Mouse (Mus musculus): Measurements from ENCODE around the gene Plekhm2. TPM values are rescaled to one million over a fixed set of nuclear protein-coding genes. Genes with fewer than 3 reads are reported as not detected.

Plekhm2 gene
- total RNA-seq, 2 experiments from 2014 or later: 62.9 to 70.8 TPM

- no peak for DNase-seq (ENCODE audit: low spot score in 2 of 2)
Observed at GRCm38 (mm10) chr4:141576404-141576803, 88.3 kb downstream of the Plekhm2 start.

Other genes starting within 250 kb of the Plekhm2 start
- gene Clcnkb, start 248.9 kb downstream of the Plekhm2 start, total RNA-seq (2021): not detected
- under 1 TPM; 0.20 to 0.86 TPM for gene Hspb7, start 244.1 kb downstream of the Plekhm2 start, total RNA-seq (2021)
- under 1 TPM in 1 of 2 experiments, not detected in 1; 0.35 TPM for gene Srarp, start 228.8 kb downstream of the Plekhm2 start, total RNA-seq (2021)
- gene Zbtb17, start 220.2 kb downstream of the Plekhm2 start, total RNA-seq (2021): 10 to 100 TPM; 18.6 to 20.5 TPM
- 10 to 100 TPM; 49.4 to 53.7 TPM for gene Spen, start 126.3 kb downstream of the Plekhm2 start, total RNA-seq (2021)
- 10 to 100 TPM in 1 of 2 experiments, 1 to 10 TPM in 1; 6.8 to 13.0 TPM for gene Fblim1, start 58.8 kb downstream of the Plekhm2 start, total RNA-seq (2021)
- 1 to 10 TPM; 1.1 to 2.8 TPM for gene Tmem82, start 46.3 kb downstream of the Plekhm2 start, total RNA-seq (2021)
- 10 to 100 TPM in 1 of 2 experiments, 1 to 10 TPM in 1; 3.5 to 10.3 TPM for gene Slc25a34, start 41.1 kb downstream of the Plekhm2 start, total RNA-seq (2021)
- not detected for gene Rsc1a1, start 20.7 kb upstream of the Plekhm2 start, total RNA-seq (2021)
- 10 to 100 TPM; 52.1 to 71.7 TPM for gene Ddi2, start 58.5 kb upstream of the Plekhm2 start, total RNA-seq (2021)
- 10 to 100 TPM; 10.4 to 42.7 TPM for gene Agmat, start 81.8 kb upstream of the Plekhm2 start, total RNA-seq (2021)
- 10 to 100 TPM; 18.5 to 25.8 TPM for gene Dnajc16, start 126.0 kb upstream of the Plekhm2 start, total RNA-seq (2021)
- gene Casp9, start 128.7 kb upstream of the Plekhm2 start, total RNA-seq (2021): 10 to 100 TPM; 13.1 to 16.1 TPM
- gene Cela2a, start 161.3 kb upstream of the Plekhm2 start, total RNA-seq (2021): not detected
- gene Ctrc, start 181.5 kb upstream of the Plekhm2 start, total RNA-seq (2021): not detected
- gene Efhd2, start 210.0 kb upstream of the Plekhm2 start, total RNA-seq (2021): 10 to 100 TPM; 26.3 to 28.4 TPM